Mouse (Mus musculus): Measurements from ENCODE around the gene Castor1. TPM values are rescaled to one million over a fixed set of nuclear protein-coding genes. Genes with fewer than 3 reads are reported as not detected.

Gene Castor1
- polyA plus RNA-seq, 1 experiment from 2014 or later, result 15.2 TPM

- no peak for ATAC-seq (ENCODE audit: insufficient number of reproducible peaks, low FRiP score, low TSS enrichment, low read depth)
- Histone ChIP-seq H3K27me3 (no peaks in the 10 kb centered on the region), H3K4me2 (no peak overlapping the region), H3K27ac (no peak overlapping the region), H3K36me3 (peaks cover 91% of the 10 kb centered on the region), H3K9ac (no peak overlapping the region), H3K4me3 (no peak overlapping the region), H3K4me1 (peaks cover 6% of the 10 kb centered on the region), H3K9me3 (no peaks in the 10 kb centered on the region)
- 79% methylated on average over 5 of the region's 5 CpGs for WGBS
Measured at GRCm38 (mm10) chr11:4209556-4209955, 8.5 kb upstream of the Castor1 start.

- Histone ChIP-seq H3K4me1 (peaks cover 2% of the 10 kb centered on the region; the same call in 1 of the 2 replicates), H3K27me3 (no peaks in the 10 kb centered on the region), H3K4me3 (no peak overlapping the region), H3K27ac (no peak overlapping the region), H3K9ac (no peak overlapping the region), H3K9me3 (no peaks in the 10 kb centered on the region), H3K36me3 (peaks cover 98% of the 10 kb centered on the region), H3K4me2 (no peak overlapping the region)
- no peak for ATAC-seq (ENCODE audit: insufficient number of reproducible peaks, low FRiP score, low TSS enrichment, low read depth)
- 60% methylated on average over 1 of the region's 1 CpGs for WGBS
Measured at GRCm38 (mm10) chr11:4210786-4211185, 7.2 kb upstream of the Castor1 start.

- Histone ChIP-seq H3K27ac (no peak overlapping the region), H3K9me3 (no peaks in the 10 kb centered on the region), H3K4me1 (peaks cover 13% of the 10 kb centered on the region), H3K4me3 (no peak overlapping the region), H3K36me3 (peaks cover 80% of the 10 kb centered on the region), H3K27me3 (no peaks in the 10 kb centered on the region), H3K4me2 (no peak overlapping the region), H3K9ac (no peak overlapping the region)
- no peak for ATAC-seq (ENCODE audit: insufficient number of reproducible peaks, low FRiP score, low TSS enrichment, low read depth)
- 91% methylated on average over 10 of the region's 10 CpGs for WGBS
Measured at GRCm38 (mm10) chr11:4213107-4213506, 4.9 kb upstream of the Castor1 start.

GRCm38 (mm10) chr11:4214572-4214971, 3.5 kb upstream of the Castor1 start:
- 93% methylated on average over 14 of the region's 14 CpGs for WGBS
- Histone ChIP-seq H3K9me3 (no peaks in the 10 kb centered on the region), H3K27me3 (no peaks in the 10 kb centered on the region), H3K27ac (no peak overlapping the region), H3K9ac (no peak overlapping the region), H3K4me1 (peaks cover 27% of the 10 kb centered on the region), H3K4me3 (no peak overlapping the region), H3K4me2 (no peak overlapping the region), H3K36me3 (peaks cover 66% of the 10 kb centered on the region)
- no peak for ATAC-seq (ENCODE audit: insufficient number of reproducible peaks, low FRiP score, low TSS enrichment, low read depth)

- no peaks in the 10 kb centered on the region for H3K9me3 ChIP-seq
- 76% methylated on average over 10 of the region's 10 CpGs for WGBS
- no peak overlapping the region for H3K9ac ChIP-seq
- H3K27me3 ChIP-seq, result no peaks in the 10 kb centered on the region
- H3K36me3 ChIP-seq, result peaks cover 61% of the 10 kb centered on the region
- no peak overlapping the region for H3K4me2 ChIP-seq
- H3K4me3 ChIP-seq, result no peak overlapping the region
- ATAC-seq (ENCODE audit: insufficient number of reproducible peaks, low FRiP score, low TSS enrichment, low read depth), result no peak
- H3K4me1 ChIP-seq, result peaks cover 27% of the 10 kb centered on the region
- H3K27ac ChIP-seq, result peak overlapping the region; percentile 81; the same call in 1 of the 2 replicates
Measured at GRCm38 (mm10) chr11:4215061-4215460, 3.0 kb upstream of the Castor1 start.

GRCm38 (mm10) chr11:4216248-4217000, 1.6 kb upstream of the Castor1 start:
- Histone ChIP-seq H3K27me3 (no peaks in the 10 kb centered on the region), H3K36me3 (peaks cover 48% of the 10 kb centered on the region), H3K9me3 (no peaks in the 10 kb centered on the region), H3K9ac (no peak overlapping the region), H3K4me1 (peaks cover 30% of the 10 kb centered on the region), H3K4me3 (no peak overlapping the region), H3K4me2 (no peak overlapping the region), H3K27ac (peak overlapping the region; percentile 81)
- 64% methylated on average over 9 of the region's 9 CpGs for WGBS
- no peak for ATAC-seq (ENCODE audit: insufficient number of reproducible peaks, low FRiP score, low TSS enrichment, low read depth)

- Histone ChIP-seq H3K27ac (peak overlapping the region; percentile 81), H3K4me3 (peak overlapping the region; percentile 55), H3K36me3 (peaks cover 26% of the 10 kb centered on the region), H3K27me3 (no peaks in the 10 kb centered on the region), H3K4me1 (peaks cover 32% of the 10 kb centered on the region), H3K9ac (peak overlapping the region; percentile 58), H3K4me2 (peak overlapping the region; percentile 96), H3K9me3 (no peaks in the 10 kb centered on the region)
- 8% methylated on average over 6 of the region's 6 CpGs for WGBS
- ATAC-seq (ENCODE audit: insufficient number of reproducible peaks, low FRiP score, low TSS enrichment, low read depth), result no peak
Measured at GRCm38 (mm10) chr11:4218637-4219036, 612 bp downstream of the Castor1 start.

- Histone ChIP-seq H3K27me3 (no peaks in the 10 kb centered on the region), H3K4me3 (peak overlapping the region; percentile 55), H3K27ac (peak overlapping the region; percentile 81), H3K4me1 (peaks cover 34% of the 10 kb centered on the region), H3K9me3 (no peaks in the 10 kb centered on the region), H3K36me3 (peaks cover 19% of the 10 kb centered on the region), H3K9ac (no peak overlapping the region), H3K4me2 (peak overlapping the region; percentile 96; the same call in 1 of the 2 replicates)
- no peak for ATAC-seq (ENCODE audit: insufficient number of reproducible peaks, low FRiP score, low TSS enrichment, low read depth)
- WGBS, result 7% methylated on average over 2 of the region's 2 CpGs
Measured at GRCm38 (mm10) chr11:4219317-4219751, 1.3 kb downstream of the Castor1 start.

GRCm38 (mm10) chr11:4219908-4220307, 1.9 kb downstream of the Castor1 start:
- Histone ChIP-seq H3K4me2 (no peak overlapping the region), H3K27me3 (no peaks in the 10 kb centered on the region), H3K9ac (no peak overlapping the region), H3K36me3 (peaks cover 13% of the 10 kb centered on the region), H3K9me3 (no peaks in the 10 kb centered on the region), H3K4me3 (no peak overlapping the region), H3K4me1 (peaks cover 34% of the 10 kb centered on the region), H3K27ac (no peak overlapping the region)
- ATAC-seq (ENCODE audit: insufficient number of reproducible peaks, low FRiP score, low TSS enrichment, low read depth), result no peak
- 64% methylated on average over 9 of the region's 9 CpGs for WGBS

- Histone ChIP-seq H3K4me2 (no peak overlapping the region), H3K4me3 (no peak overlapping the region), H3K27me3 (no peaks in the 10 kb centered on the region), H3K27ac (no peak overlapping the region), H3K36me3 (0 out of 2 replicates have a peak, but pooled peaks cover 5% of the 10 kb centered on the region), H3K4me1 (peaks cover 33% of the 10 kb centered on the region), H3K9ac (no peak overlapping the region), H3K9me3 (no peaks in the 10 kb centered on the region)
- ATAC-seq (ENCODE audit: insufficient number of reproducible peaks, low FRiP score, low TSS enrichment, low read depth), result no peak
- 57% methylated on average over 28 of the region's 28 CpGs for WGBS
Measured at GRCm38 (mm10) chr11:4220443-4221400, 2.7 kb downstream of the Castor1 start.

- Histone ChIP-seq H3K27me3 (no peaks in the 10 kb centered on the region), H3K4me3 (no peak overlapping the region), H3K4me1 (peaks cover 28% of the 10 kb centered on the region), H3K36me3 (no peaks in the 10 kb centered on the region), H3K27ac (no peak overlapping the region), H3K9me3 (no peaks in the 10 kb centered on the region), H3K4me2 (no peak overlapping the region), H3K9ac (no peak overlapping the region)
- ATAC-seq (ENCODE audit: insufficient number of reproducible peaks, low FRiP score, low TSS enrichment, low read depth), result no peak
- 72% methylated on average over 17 of the region's 17 CpGs for WGBS
Measured at GRCm38 (mm10) chr11:4222046-4222950, 4.3 kb downstream of the Castor1 start.

Data from limb, embryonic 15.5 days (tissue).